Mouse (Mus musculus) Muller cell, postnatal 12 days (primary cell): ENCODE measurements at regions not wholly inside any gene's neighbourhood (a gene's known extent, or its start where the extent isn't known, plus 50 kb on each side); places are given as distances from the start of the nearest gene placed in this dataset.
A peak's percentile ranks its signal among the peaks of the same experiment; 100 is the strongest.
"Not testable (repeated sequence)": the region's sequence is repeated elsewhere in the genome, so short reads cannot be mapped to it uniquely, and the experiment has no call there.

ENCODE experiments used
- DNase-seq: peaks from one replicate; pipeline ENCODE4 v3.0.0-alpha.2; 2015; ENCODE audit errors: inconsistent ontology term

DNA sequence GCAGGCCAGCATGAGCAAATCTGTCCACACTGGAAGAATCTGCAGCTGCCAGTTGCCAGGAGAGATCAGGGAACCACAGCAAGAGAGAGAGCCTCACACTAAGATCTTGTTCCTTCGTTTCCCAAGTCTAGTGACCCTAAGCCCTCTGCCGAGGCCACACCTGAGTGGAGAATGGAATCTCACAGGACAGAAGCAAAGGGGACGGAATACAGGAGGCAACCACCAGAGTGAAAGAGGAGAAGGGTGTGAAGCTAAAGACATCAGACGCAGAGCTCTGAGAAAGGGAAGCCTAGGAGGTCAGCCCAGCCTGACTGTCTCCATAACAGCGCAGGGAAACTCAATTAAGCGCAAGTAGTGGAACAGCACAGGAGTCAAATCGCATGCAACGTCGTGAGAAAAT is 75.0 kb downstream of the Suds3 start:
- no peak for DNase-seq

DNA sequence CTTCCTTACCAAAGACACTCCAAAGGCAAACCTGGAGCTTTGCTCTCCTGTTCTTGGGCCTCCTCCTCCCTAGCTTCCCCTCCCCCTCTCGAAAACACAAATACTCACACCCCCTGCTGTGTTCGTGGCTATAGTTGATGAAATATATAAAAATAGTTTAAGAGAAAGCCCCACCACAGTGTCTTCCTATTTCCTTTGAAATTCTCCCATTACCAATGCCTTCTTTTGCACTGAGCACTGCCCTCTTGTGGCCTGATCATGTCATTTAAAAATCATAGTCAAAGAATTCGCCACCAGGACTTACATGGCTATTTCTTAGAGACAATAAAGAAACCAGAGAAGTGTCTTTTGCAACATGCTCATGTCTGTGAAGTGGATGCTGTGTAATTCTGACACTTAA is 78.7 kb downstream of the Suds3 start:
- DNase-seq = no peak

DNA sequence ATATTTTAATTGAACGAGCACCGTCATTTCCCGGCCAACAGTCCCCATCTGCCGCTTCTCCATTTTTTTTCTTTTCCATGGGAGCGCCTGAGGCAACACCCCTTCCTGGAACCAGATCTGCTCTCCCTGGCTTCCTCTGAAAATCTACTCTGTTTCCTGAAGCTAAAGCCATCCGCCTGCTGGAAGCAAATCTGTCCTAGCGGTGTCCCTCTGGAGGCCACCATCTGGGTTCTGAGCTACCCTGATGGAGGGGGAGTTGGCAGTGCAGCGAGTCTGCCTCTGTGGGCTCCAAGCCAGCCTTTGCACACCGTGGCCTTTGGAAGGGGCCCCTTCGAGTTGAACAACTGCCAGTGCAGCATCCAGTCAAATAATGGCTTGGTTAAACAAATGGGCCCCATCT is 83.8 kb downstream of the Suds3 start:
- DNase-seq = no peak

DNA sequence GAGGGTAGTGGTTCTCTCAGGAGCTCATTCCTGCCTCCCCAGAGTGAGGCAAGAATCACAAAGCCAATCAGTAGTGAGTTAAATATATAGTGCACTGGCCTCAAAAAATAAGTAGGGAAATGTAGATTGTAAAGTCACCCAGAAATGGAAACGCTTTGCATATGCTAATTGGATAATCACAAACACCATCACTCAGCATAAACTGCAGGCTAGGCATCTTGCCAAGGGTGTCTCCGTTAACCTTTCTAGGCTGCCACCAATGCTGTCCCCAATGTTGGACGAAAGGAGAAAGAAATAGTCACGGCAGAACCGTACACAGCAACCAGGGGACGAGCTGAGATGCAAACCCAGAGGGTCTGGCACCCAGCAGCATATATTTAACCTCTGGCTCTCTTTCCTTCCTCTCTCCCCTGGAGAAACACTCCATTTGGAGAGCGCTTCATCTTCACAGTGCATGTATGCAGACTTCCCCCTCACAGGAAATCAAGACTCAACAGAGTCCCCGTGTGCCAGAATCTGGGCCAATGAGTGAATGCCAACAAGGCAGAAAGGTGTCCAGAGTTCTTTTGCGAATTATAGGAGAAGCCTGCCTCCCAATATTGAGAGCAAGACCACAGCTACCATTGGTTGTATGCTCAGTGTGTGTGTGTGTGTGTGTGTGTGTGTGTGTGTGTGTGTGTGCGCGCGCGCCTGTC is 90.1 kb downstream of the Suds3 start:
- no peak for DNase-seq

DNA sequence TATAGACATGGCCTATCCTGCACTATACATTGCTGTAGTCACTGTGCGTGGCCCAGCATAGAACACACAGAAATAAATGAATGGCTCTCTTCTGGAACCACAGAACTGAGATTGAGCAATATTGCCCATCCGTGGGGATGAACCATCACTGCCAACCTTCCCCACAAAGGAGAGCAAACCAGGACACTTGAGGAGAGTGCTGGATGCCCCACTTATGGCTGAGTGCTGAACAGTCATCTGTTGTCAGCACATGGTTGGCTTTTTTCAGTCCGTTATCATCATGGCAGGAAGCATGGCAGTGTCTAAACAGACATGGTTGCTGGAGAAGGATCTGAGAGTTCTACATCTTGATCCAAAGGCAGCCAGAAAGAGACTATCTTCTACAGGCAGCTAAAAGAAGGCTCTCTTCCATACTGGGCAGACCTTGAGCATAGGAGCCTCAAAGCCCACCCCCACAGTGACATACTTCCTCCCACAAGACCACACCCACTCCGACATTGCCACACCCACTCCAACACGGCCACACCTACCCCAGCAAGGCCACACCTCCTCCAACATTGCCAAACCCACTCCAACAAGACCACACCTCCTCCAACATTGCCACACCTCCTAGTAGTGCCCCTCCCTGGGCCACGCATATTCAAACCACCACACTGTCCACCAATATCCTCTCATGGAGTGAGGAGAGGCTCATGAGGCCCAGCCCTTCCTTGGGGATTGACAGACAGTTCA is 97.3 kb downstream of the Suds3 start:
- no peak for DNase-seq

DNA sequence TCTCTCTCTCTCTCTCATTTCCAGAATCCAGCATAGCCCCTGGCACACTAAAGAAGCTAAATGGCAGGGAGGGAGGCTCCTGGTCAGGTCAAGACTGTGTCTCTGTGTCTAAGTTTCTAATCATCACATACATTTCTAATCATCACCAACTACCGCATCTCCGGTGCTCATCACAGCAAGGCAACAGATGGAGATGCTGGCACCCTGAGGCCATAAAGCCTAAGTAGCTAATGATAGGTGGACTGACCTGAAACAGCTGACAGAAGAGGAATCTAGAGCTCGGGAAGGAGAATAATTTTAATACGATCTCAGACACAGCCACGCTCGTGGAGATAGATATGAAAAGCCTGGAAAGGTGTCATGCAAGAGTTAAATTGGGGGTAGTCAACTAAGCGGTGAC is 104.8 kb downstream of the Suds3 start:
- DNase-seq = no peak

DNA sequence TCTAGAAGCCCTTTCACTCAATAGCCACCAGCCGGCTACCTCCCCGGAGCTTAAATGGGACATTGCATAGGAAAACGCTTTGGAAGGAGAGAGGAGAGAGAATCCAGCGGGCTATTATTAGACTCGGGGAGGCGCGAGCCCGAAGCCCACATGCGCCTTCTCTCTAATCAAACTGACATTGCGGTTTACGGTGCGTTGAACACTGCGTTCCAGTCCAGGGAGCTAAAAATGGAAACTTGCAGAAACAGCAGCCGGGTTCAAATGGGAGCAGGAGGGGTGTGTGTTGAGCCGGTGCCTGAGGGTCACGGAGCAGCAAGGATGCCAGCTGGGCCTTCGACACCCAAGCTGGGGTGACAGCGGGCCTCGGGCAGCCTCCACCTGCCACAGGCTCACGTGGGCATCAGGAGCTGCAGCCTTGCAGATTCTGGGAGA is 115.1 kb downstream of the Suds3 start:
- DNase-seq = peak; percentile 90

DNA sequence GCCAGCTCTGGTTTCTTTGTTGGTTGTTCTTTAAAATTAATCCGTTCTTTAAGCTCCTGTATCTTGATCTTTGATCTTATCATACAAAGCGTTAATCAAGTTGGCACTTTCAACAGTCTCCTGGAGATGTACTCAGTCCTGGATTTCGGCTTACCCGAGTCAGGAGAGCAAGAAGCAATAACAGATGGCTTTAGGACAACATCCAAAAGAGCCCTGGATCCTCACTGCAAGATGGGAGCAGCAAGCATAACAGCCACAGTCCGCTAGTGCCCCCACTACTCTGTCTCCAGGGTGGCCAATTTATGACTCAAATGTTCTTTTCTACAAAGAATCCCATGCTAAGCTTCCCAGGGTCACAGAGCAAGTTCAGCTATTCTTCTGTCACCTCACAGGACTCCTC is 121.4 kb downstream of the Suds3 start:
- DNase-seq = no peak

DNA sequence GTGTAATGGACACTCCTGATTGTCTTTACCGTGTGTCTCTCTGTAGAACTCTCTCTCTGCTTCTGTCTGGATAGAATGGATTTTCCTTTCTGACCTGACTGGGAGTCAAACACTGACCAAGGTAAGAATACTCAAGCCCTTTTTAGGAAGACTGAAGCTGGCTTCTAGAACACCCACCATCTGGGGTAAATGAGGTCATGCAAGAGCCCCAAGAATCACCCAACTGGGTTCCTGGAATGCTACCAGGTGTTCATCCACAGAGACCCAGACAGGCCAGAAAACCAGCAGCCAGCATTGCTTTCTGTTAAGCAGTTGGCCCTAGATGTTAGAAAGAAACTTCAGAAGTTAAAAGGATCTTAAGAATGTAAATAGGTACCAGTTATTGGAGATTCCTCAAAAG is 122.2 kb downstream of the Suds3 start:
- DNase-seq = no peak

DNA sequence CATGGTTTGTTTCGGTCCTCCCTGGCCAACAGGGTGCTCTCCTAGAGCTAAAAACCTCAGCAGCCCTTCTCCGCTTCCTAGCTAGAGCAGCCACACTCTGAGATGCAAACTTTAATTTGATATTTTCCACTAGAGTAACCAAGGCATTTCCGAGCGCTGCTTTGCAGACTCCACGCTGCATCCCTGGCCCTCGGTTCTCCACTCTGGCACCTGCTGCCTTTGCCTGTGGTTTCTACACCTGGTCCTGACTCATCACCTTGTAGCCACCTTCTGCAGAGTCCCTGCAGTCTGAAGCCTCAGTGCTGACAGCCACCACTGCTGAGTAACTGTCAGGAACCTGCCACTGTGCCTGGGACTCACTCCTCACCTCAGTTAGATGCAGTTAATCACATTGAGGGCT is 124.5 kb downstream of the Suds3 start:
- peak; percentile 46 for DNase-seq

DNA sequence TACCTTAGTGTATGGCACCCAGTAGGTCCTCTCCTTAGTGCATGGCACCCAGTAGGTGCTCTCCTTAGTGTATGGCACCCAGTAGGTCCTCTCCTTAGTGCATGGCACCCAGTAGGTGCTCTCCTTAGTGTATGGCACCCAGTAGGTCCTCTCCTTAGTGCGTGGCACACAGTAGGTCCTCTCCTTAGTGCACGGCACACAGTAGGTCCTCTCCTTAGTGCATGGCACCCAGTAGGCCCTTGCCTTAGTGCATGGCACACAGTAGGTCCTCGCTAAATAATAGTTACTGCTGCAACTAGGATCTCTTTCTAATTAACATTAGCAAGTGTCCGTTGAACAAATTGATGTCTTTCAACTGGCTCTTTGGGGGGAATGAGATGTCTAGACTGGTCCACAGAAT is 144.4 kb downstream of the Suds3 start:
- not testable (repeated sequence) for DNase-seq

DNA sequence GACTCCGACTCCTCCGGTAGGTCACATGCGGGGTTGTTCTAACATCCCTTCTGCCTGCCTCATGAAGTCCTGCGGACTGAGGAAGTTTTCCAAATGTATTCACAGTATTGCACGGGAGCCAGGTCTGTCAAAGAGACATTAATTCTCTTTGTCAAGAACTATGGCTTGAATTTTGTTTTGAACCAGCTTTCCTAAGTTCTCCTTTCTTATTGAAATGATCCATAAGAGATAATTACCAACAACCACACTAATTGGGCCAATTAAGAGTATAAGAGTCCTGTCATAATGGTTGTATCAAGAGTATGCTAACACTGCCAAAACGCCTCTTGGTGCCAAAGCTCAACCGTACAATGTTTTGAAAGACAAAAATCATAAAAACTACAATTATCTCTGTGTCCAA is 151.7 kb downstream of the Suds3 start:
- DNase-seq = no peak

DNA sequence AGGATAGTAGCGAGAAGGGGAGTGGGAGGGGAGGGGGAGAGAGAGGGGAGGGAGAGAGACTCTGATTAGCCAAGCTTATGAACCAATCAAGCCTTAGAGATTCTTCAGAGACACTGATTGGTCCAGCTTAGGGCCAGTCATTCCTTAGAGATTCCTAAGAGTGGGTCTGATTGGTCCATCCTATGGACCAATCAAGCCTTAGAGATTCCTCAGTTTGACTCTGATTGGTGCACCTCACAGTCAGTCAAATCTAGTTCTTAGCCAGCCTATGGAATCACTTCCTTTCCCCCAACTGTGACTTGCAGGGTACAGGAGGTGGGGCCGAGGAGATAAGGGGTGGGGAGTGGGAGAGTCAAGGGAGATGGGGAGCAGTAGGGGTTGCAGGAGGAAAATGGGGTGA is 152.8 kb downstream of the Suds3 start:
- DNase-seq = no peak

DNA sequence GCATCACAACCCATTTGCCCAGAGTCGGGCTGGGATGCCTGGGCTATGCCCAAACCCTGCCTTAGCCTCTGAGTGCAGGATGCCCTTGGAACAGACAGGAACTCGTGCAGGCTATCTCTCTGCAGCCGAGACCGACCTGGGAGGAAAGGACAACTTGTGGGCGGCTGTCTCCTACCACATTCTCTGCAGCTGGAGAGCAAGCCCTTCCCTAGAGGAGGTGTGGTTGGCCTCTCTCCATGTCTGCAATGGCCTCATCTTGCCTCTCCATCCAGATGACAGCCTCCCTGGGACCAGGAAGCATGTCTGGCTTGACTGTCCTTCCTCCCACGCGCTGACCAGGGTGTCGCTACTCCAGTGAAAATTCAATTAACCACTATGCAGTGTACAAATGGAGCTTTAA is 155.9 kb downstream of the Suds3 start:
- DNase-seq = no peak

DNA sequence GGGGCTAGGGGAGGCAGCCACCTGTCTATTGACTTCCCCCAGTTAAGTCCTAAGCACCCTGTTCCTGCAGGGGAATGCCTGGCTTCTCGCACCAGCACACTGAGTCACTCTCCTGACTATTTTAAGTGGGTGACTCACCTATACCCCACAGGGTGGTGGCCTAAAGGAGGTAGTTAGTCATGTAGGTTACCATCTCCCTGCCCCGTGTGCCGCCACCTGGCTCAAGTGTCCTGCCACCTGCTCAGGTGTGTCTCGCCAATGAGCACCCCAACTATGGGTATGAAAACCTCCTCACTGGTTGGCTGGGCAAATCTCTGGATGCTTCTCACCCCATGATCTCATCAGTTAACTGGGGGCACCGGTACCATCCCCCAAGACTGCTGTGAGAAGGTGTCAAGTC is 157.8 kb downstream of the Suds3 start:
- no peak for DNase-seq

DNA sequence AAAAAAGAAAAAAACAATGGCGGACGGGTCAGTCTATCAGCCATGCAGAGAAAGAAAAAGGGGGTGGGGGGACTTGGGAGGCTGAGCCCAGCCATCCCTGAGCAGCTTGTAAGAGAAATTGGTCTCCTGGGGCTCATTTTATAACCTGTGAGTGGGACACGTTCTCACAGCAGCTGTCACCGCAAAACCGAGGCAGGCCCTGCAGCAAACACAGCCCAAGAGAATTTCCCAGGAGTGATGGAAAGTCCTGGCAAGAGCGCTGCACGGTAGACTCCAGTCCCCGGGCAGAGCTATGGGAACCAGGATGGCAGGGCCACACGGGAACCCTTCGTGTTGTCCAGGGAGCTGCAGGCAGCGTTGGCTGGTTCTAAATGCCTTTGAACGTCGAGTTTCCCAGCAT is 159.3 kb downstream of the Suds3 start:
- DNase-seq = no peak

DNA sequence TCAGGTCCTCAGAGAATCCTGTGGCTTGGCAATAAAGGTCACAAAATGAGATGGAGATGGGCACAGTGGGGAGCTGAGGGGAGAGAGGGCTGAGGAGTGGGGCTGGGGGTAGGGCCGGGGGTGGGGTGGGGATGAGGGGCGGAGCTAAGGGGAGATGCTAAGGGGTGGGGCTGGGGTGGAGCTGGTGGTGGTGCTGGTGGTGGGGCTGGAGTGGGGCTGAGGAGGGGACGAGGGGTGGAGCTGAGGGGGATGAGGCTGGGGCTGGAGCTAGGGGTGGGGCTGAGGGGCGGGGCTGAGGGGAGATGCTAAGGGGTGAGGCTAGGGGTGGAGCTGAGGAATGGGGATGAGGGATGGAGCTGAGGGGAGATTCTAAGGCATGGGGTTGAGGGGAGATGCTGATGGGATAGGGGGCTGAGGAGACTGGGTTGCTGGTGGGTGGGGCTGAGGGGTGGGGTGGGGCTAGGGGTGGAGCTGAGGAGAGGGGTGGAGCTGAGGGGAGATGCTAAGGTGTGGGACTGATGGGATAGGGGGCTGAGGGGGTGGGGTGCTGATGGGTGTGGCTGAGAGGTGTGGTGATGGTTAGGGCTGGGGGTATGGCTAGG is 165.5 kb downstream of the Suds3 start:
- no peak for DNase-seq

DNA sequence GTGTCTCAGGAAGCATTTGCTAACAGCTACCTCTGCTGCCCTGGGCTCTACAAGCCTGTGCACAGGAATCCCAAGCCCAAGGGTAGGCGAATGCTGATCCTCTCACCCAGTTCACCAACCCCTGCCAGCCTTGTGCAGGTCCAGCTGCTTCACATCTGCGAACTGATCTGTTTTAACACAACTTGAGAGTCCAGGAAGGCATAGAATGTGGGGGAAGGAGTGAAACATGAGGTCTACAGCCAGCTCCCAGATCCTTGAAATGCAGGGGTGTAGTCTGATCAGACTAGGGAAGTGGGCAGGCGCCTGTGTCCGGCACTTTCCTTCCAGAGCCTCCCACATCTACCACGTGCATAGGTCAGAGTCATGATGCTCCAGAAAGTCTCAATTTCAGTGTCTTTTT is 181.3 kb downstream of the Suds3 start:
- DNase-seq = no peak

DNA sequence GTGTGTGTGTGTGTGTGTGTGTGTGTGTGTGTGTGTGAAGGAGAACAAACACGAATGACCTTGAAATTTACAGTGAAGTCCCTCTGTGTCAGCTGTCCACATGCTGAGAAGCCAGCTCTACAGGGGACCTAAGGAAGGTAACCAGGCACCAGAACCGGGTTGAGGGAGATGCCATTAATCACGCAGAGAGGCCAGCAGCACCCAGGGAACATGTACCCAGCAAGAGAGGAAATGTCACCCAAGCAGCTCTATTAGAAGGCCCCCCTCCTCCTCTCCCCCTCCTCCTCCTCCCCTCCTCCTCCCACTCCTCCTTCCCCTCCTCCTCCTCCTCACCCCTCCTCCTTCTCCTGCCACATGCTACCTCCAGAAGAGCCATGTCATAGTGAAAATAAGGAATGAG is 181.8 kb downstream of the Suds3 start:
- no peak for DNase-seq

DNA sequence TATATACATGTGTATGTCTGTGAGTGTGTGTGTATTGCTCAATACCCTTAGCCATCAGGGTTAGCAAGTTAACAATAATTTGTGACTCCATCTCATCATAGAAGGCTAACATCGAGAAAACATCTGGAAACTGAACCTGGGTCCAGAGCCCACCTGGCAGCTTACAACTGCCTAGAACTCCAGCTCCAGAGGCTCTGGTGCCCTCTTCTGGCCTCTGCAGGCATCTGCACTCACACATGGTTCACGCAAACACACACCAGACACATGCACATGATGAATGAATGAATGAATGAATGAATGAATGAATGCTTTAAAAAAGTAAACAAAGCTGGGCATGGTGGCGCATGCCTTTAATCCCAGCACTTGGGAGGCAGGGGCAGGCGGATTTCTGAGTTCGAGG is 182.8 kb downstream of the Suds3 start:
- DNase-seq = no peak

DNA sequence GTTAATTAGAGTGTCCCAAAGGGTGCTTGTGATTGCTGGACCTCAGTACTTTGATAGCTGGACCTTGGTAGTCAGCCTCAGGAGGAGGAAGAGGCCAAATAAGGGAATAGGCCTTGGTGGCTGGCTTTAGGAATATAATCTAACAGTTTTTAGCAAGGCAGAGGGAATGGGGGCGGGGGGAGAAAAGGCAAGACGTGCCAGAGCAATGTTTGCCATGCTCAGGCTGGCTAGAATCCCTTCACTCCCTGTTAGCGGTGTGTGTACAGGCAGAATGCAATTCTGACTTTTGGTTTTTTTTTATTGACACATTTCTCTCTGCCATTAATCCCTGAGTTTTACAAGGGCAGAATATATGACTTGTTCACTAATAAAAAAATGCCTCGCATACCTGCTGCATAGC is 192.2 kb downstream of the Suds3 start:
- no peak for DNase-seq

DNA sequence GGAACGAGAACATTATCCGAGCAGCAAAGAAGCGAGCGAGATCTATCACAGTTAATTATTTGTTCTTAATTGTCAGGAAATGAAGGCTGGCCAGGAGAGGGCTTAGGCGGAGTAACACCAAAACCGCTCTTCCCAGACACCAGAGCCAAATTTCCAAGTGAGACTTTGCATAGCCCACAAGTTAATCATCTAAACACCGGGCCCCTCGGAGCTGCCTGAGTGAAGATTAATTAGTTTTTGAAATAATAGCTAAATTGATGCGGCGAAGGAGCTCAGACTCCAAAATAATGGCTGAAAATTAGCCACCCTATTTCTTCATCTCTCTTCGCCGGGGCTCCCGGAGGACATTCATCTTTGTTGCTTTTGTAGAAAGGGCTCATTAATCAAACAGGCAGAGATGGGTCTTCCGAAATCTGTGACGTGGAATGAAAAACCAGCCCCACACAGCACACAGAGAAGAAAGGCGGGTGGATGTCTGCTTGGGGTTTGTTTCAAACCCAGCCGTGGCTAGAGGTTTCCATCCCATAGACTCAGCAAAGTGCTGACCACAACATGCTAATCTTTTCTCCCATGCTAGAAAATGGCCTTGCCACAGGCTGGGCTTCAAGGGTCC is 193.7 kb downstream of the Suds3 start:
- DNase-seq = peak; percentile 25

DNA sequence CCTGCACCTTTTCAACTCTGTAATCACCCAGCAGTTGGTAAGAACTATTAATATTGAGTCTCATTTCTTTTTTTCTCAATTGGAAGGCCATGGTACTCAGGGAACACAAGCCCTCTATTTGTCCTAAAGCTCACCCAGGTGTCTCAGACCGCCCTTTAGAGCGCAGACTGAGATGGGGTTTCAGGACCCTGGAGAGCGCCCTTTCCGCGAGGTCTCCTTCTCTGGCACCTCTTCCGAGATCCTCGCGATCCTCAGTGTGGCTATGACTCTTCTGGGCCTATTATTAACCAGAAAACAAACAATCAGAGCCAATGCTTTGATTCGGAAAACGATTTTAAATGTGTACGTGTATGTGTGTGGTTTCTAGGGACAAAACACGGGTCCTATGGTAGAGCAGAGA is 201.0 kb downstream of the Suds3 start:
- no peak for DNase-seq
